Mouse (Mus musculus) spleen, adult 2 months (tissue): Measurements from ENCODE around the gene Plagl2.

Source experiments
- CTCF ChIP-seq: fragments of 200-500 bp; IDR thresholded peaks from 2 replicates; pipeline ENCODE4 v1.5.1; 2011; ENCODE audit warnings: mild to moderate bottlenecking, inconsistent platforms; ENCODE audit not compliant: insufficient read depth, insufficient read length, insufficient replicate concordance; ENCODE audit errors: extremely low read depth
- POLR2A ChIP-seq: fragments of 200-500 bp; IDR thresholded peaks from 2 replicates; pipeline ENCODE4 v1.6.1; 2011; ENCODE audit warnings: low read depth, low read length, inconsistent platforms

- TF ChIP-seq POLR2A (no peak), CTCF (no peak)
Measured at GRCm38 (mm10) chr2:153208149-153208548, 33.1 kb downstream of the Plagl2 start.
